Mouse (Mus musculus): ENCODE data around the gene Grik3.

The Grik3 gene

DNA sequence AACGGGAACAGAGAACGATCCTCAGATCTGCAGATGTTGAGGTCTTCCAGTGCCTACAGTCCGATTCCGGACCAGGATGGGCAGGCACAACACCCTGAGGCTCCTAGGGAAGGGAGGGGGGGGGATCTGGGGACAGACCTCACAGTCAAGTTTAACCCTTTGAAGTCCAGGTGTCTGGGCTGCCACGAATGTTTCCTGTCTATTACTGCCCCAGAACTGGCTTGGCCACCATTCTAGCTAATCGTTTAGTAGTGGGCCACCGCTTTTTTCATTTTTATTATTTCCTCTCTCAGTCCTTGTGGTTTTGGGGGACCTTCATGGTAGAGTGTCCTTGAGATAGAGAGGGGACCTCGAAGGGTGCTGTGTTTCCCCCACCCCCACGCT, 1.6 kb downstream of the Grik3 start:
- DNase-seq (ENCODE audit: low spot score in 2 of 2): no peak

DNA sequence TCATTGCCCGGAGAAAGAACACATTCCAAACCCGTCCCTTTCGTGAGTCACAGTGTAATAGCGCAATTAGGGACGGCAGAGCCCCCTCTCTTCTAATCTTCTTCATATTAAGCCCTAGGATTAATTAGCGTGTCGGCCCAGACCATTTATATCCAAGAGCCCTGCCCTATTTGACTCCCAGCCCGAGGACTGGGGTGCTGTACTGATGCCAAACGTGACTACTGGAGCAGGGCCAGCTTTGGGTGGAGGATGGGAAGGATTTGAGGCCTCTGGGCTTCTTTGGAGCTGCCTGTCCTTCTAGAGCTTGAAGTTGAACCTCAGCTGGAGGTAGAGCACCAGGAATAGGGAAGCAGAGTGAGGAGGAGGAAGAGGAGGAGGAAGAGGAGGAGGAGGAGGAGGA, 2.2 kb downstream of the Grik3 start:
- no peak for DNase-seq (ENCODE audit: low spot score in 2 of 2)

DNA sequence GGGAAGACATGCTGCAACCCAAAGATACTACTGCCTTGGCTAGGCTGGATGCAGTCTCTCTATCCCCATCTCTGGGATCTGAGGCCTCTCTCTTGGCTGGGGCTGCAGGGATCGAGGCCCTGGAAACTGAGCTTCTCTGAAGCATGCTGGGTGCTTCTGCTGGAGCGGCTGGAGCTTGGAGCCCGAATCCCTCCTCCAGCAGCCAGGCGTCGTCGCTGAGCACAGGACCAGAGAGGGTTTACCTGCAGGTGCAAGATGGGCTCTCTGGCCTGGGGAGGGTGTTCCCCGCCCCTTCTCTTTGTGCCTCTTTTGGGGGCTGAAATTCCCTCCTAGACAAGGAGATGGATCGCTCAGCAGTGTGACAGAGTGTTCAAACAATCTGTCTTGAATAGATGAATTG, 2.6 kb downstream of the Grik3 start:
- no peak for DNase-seq (ENCODE audit: low spot score in 2 of 2)

DNA sequence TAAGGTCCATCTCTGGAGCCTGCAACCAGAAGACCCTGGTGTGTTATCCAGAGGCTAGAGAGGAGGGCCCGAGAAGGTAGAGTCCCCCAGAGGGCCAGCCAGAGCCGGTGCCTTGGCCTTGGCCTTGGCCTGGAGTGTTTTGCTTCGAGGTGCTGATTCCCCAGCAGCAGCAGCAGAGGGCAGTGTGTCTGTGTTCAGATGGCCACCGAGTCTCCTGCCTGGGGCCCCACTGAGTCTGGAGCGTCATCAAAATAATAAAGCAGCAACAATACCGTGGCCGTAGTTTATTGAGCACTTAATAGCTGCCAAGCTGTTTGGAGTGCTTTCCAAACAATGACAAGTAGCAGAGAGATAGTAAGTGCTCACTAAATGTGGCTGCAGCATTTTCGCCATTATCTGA, 5.0 kb downstream of the Grik3 start:
- no peak for DNase-seq (ENCODE audit: low spot score in 2 of 2)

DNA sequence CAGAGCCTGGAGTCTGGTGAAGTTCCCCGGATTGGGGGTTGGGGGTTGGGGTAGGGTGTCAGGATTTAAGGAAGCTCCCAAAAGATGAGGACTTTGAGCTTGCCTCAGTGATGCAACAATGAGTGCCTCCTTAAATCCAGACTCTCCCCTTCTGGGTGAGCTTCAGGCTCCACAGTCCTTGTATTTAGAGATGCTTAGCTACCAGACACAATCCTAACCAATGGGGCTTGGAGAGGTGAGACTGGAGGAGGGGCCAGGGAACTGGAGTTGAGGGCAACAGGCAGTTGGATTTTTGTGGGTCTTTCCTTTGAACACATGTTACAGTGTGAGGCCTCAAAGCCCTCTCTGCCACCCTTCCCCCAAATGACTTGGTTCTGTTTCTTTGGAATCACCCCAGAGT, 6.5 kb downstream of the Grik3 start:
- DNase-seq (ENCODE audit: low spot score in 2 of 2): no peak

DNA sequence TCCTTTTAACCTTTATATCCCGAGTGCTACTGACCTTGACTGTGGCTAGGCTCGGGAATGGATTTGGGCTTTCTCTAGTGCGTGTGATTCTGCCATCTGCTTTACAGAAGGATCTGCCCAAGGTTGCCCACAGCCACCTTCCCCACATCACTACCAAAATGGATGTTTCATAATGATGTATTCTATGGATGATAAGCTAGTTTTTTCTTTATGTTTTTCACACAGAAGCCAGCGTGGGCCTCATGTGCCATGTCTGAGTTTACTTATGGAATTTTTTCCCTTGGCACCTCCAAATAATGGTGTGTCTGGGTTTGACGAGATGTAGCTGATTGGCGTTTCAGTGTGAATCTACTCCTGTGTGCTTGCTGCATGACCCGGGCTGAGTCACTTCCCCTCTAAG, 7.0 kb downstream of the Grik3 start:
- no peak for DNase-seq (ENCODE audit: low spot score in 2 of 2)

DNA sequence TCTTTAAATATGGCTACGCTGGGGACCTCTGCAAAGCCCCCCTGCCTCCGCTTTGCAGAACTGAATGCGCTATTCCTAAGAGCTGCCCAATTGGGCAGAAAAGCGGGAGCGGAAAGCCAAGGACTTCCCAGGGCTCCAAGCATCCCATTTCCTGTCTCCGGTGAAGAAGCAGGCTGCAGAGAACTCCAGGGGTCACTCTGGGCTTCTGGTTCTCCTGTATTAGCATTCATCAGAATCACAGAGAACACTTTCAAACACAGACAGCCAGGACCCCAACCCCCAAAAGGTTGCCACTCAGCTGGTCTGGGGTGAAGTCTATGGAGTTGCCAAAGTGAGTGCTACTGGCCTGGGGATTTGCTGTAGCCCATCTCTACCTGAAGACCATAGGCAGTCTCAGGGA, 8.4 kb downstream of the Grik3 start:
- no peak for DNase-seq (ENCODE audit: low spot score in 2 of 2)

DNA sequence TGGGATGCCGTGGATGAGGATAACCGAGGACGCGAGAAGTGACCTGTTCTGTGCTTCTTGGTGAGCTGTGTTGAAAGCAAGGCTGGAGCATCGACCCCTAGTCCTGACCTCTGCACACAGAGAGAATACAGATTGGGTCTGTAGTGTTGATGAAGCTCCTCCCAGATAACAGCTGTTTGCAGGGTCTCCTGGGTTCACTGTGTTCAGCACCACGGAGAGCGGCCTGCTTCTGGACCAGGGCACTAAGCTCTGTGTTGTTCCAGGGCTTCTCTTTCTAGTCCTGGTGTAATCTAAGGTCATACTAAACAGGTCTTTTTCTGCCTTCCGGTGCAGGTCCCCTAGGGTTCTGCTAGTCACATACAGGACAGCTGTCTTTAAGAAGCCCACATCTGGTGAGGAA, 12.4 kb downstream of the Grik3 start:
- DNase-seq (ENCODE audit: low spot score in 2 of 2): peak in 1 of 2 experiments; percentile 21

DNA sequence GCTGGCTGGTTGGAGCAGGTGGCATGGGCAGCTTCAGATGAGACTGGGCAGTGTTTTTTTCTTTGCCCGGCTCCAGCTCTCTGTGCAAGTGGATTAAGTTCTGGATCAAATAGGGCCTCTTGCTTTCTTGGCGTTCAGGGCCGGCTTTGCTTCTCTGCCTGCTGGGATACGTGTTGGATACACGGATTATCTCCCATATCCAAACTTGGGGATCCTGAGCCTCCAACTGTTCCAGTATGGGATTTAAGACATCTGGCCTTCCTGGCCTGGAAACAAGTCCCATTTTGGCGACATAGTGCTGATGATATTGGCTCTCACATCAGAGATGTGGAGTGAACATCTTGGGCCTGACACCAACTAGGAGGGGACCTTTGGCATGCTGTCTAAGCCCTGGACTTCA, 21.9 kb downstream of the Grik3 start:
- no peak for DNase-seq (ENCODE audit: low spot score in 2 of 2)

DNA sequence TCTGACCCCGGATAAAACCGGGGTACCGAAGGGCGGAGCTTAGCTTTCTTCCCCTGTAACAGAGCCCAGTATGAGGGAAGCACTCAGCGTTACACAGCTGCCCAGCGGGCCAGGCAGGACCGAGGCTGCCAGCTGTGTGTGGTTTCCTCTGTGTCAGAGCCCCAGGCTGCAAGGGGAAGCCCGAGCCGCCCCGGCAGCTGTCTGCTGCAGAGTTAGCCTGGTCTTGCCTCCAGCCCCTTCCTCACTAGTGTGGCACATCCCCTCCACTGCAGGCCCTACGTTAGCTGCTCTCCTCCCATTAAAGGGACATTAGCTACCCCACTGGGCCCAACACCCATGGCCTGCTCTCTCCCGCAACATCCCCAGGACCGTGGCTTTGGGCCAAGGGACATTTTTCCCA, 25.1 kb downstream of the Grik3 start:
- DNase-seq (ENCODE audit: low spot score in 2 of 2): no peak

DNA sequence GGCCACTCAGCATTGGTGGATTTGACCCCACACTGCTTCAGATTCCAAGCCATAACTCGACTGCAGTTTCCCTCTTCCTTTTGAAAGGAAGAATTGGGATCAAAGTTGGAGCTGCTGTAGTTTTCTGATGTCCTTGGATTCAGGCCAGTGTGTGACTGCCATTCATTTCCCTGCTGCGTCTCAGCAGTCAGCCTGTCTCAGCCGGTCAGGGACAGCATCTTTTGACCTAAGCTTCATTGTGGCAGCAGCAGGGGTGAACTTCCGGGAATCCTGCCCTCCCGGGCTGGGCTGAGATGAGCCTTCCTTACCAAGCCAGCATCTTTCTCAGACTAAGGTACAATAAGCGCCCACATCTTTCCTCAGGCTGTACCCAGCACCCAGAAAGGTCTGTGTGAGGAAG, 26.1 kb downstream of the Grik3 start:
- DNase-seq (ENCODE audit: low spot score in 2 of 2): no peak

DNA sequence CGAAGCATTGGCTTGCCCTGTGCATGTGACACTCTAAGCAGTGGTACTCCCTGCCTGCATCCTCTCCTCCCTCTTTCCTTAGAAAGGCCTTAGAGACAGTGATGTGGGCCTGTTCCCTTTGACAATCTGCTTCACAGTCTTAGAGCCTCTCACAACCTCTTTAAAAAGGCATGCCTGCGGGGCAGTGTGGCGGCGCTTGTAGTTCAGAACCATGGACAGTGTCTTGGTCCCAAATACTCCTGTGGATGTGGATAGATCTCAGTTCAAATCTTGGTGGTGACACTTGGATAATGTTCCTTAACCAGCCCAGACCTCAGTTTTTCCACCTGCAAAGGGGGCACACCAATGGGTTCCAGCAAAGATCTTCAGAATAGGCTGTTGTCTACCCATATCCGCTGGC, 28.4 kb downstream of the Grik3 start:
- no peak for DNase-seq (ENCODE audit: low spot score in 2 of 2)

DNA sequence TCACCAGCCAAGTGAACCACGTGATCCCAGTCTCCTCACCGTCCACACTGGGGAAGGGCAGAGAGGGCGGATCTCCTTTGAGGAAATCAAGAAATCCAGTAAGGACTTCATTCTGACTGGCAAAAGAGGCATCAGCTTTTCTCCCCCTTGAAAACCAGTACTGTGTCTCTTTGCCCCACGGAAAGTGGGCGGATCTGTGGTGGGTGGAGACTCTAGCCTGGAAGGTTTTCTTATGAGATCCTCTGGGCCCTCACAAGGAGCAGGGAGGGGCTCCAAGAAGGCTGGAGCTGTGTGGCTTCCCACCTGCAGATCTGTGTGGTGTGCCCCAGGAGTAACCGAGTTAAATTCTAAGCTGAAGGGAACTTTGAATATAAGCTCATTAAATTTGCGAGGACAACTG, 32.4 kb downstream of the Grik3 start:
- DNase-seq (ENCODE audit: low spot score in 2 of 2): no peak

DNA sequence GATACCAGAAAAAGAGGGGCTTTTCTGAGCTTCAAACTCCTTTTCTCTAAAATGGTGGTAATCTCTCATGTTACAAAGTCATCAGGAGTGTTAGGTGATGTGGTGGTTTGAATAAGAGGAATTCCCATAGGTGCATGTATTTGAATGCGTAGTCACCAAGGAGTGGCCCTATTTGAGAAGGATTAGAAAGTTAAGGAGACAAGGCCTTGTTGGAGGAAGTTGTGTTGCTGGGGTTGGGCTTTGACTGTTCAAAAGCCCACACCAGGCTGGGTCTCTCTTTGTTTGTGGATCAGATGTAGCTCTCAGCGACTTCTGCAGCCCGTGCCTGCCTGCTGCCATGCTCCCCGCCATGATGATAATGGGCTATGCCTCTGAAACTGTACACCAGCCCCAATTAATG, 34.8 kb downstream of the Grik3 start:
- DNase-seq (ENCODE audit: low spot score in 2 of 2): no peak

DNA sequence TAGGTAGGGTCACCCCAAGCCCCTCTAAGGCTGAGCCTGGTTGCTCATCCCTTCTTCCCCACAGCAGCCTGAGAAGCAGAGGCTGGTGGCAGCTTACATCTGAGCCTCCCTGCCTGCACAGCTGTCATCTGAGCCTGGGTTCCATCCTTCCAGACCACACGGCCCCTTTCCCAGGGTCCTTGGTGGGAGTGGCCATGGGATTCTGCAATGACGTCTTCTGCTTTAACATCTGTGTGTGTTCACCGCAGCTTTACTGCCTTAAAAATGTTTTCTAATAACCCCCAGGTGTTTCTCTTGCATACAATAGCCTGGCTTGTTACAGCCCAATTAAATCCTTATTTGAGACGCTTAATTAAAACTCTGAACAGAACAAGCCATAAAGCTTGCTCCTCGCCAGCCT, 35.9 kb downstream of the Grik3 start:
- DNase-seq (ENCODE audit: low spot score in 2 of 2): no peak

DNA sequence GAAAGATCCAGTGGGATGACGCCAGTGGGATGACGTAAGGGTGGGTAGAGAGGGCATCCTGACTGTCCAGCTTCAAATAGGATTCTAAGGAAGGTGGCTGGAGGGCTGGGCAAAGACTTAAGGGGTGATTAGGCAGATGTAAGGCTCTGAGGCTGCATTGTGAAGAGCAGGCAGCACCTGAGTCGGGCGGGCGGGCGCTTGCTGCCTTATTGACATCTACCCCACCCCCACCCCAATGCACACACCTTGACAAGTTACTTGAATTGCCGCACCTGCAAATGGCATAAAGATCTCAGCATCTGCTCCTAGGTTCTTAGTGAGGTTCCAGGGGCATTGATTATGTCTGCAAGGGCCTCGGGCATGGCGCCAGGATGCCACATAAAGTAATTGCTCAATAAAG, 43.5 kb downstream of the Grik3 start:
- DNase-seq (ENCODE audit: low spot score in 2 of 2): no peak

DNA sequence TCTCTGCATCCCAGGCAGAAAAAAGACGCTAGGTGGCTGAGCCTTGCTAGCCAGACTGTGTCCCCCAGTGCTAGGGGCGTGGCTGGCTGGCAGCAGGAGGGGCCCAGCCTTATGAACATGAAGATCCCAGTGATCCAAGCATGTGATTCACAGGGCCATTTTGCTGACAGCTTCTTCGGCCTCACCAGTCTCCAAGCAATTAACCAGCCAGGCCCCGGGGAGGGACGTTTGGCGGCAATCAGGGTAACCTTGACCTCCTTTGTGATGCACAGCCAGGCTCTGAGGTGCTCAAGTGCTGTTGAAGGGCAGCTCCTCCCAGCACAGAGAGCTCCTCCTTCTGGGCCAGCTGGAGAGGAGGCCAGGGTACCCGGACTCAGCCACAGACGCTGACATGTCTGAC, 43.9 kb downstream of the Grik3 start:
- no peak for DNase-seq (ENCODE audit: low spot score in 2 of 2)

DNA sequence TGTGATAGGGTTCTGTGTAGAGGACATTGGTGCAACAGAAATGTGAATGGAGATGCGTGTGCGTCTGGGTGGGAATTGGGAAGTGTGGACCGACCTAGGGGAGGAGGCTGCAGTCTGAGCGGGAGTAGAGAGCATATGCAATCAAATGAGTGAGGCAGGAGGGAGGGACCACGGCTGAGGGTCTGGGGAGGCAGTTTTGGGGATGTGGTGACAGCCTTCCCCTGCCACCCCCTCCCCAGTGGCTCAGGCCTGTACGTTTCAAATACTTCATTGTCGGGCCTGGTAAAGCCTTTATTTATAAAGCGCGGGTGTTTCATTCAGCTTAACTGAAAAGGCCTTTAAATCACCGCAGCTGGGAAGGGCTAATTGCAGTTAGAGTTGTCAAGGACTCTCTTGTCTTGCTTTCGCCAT, 44.5 kb downstream of the Grik3 start:
- no peak for DNase-seq (ENCODE audit: low spot score in 2 of 2)

DNA sequence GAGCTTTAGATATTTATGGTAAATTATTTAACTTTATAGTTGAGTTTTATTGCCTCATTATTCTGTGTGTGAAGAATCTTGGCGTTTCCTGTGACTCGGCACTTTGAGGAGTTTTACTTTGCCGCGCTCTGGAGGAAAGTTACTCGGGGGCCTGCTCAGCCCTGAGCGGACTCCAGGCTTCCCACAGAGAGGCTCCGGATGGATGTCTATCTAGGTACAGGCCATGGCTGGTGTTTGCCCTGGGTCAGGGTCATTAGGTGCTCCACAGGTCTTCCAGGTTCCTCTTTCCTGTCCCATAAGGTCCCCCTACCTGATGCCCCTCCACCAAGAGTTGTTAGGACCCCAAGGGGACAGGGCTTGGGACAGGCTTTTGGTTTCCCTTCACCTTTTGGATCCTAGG, 45.0 kb downstream of the Grik3 start:
- DNase-seq (ENCODE audit: low spot score in 2 of 2): no peak

DNA sequence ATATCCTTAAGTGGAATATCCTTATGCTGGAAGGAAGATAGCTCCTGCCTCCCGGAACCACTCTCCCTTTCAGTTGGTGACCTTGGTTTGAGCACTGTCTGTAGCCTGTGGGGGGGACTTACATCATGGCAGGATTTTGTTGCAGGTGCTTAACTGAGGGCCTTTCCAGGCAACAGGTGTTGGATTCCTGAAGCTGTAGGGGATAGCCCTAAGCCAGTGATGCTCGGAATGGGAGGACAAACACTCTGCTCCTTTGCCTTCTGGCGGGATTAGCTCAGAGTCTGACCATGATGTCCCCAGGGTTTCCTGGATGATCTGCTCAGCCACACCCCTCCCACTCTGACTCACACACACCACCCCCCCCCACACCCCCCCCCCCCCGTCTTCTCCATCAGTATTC, 45.5 kb downstream of the Grik3 start:
- DNase-seq (ENCODE audit: low spot score in 2 of 2): no peak

DNA sequence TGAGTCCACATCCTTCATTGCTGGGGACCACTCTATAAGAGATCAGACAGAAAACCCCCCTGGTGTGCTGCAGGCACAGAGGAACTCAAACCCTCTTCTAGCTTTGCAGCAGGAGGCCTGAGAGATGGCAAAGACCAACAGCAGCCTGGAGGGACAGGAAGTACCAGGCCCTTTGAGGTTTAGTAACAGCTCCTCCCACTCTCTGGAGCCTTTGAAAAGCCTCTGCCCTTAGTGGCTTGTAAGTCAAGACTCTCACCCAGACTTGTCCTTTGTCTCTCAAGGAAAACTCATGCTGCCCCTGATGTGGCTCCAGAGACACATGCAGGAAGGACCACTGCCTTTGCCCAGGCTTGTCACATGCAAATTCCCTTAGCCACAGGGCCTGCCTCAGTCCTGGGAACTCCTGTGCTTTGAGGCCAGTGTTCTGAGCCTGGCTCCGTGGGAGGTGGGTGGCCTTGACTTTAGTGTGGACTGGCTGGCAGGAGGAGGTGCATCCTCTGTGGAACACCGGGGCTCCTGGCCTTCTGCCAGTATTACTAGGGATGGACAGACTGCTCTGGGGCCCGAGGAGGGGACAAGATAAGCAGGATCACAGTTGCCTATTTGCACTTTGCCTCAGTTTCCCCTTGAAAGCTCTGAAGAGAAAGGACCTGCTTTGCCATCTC, 47.9 kb downstream of the Grik3 start:
- DNase-seq (ENCODE audit: low spot score in 2 of 2): no peak

DNA sequence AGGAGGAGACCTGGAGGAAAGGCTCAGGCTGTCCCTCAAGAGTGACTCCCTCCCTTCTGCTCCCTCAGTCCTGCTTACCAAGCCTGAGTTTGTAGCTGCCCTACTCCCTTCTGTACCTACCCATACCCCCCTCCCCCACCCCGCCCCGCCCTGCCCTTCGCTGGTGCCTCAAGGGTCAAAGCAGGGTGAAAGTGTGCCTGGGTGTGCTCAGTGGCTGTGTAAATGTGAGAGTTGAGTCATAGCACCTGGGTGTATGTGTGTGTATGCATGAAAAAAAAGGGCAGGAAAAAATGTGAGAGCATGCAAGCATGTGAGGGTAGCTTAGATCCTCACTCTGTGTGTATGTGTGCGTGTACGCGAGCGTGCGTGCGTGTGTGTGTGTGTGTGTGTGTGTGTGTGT, 49.1 kb downstream of the Grik3 start:
- no peak for DNase-seq (ENCODE audit: low spot score in 2 of 2)

DNA sequence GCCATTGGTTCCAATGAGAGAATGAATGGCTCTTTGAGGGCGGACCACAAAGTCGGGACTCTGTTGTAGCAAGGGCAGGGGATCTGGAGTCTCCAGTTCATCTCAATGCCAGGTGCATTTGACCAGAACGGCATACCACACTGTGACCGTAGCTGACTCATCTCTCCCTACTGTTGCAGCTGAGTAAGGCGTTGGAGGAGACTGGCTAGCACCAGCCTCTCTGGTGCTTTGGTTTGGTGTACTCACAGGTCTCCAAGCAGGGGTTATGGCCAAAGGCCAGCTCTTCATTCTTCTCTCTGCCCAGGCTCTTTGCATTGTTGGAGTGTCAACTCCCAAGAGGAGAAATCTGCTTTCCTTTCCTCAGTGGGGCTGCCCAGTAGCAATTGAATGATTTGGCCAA, 52.7 kb downstream of the Grik3 start:
- no peak for DNase-seq (ENCODE audit: low spot score in 2 of 2)

DNA sequence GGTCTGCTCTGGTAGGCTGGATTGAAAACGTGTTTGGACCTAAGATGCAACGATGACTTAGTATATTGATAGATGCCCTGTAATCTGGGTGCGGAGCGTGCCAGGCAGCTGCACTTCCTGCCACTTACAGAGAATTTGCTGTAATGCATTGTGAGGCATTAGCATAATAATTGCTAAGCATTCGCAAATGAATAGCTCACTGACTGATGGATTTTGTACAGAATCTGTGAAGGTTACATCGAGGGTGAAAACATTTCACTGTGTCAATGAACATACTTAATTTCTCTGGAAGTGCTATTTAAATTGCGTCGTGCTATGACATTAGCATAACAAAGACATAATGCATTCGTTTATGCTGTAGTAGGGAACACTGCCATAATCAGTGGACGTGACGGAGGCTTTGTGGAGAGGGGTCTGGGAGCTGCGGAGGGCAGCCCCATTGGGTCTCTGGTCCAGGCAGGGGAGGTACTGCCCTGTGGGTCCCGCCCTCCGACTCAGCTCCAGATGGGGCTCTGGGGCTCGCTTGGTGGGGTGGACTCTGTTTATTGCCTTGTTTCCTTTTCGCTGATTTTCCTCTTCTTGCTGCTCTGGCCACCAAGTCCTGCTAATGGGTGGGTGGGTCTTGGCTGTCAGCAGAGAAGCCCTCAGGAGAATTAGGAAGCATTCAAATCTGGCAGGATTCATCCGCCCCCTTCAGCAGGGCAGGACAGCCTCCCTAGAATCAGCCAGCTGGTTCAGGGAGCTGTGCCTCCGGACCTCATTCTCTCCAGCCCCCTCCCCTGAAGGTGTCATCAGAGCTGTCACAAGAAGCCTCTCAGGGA, 54.7 kb downstream of the Grik3 start:
- no peak for DNase-seq (ENCODE audit: low spot score in 2 of 2)
